Mouse (Mus musculus): ENCODE data around the gene Otulin. TPM values are rescaled to one million over a fixed set of nuclear protein-coding genes. Genes with fewer than 3 reads are reported as not detected.
A peak's percentile ranks its signal among the peaks of the same experiment; 100 is the strongest.

Otulin gene
- polyA plus RNA-seq, 1 experiment = 26.0 TPM

- Histone ChIP-seq H3K27me3 (ENCODE audit: control insufficient read depth, insufficient read depth, low read length) (no peaks in the 10 kb centered on the region), H3K4me1 (ENCODE audit: control insufficient read depth, insufficient read depth, low read length) (peaks cover 14% of the 10 kb centered on the region), H3K27ac (ENCODE audit: insufficient read depth, low read length) (peak overlapping the region; percentile 92; the same call in 1 of the 2 replicates), H3K4me3 (replicated peaks; ENCODE audit: insufficient read depth, low read depth, low read length) (no peak overlapping the region)
- TF ChIP-seq CTCF (IDR thresholded peaks at IDR 0.05; ENCODE audit: borderline replicate concordance, insufficient read depth, low read depth, low read length) = no peak
- no peak for TF ChIP-seq POLR2A (IDR thresholded peaks at IDR 0.05; ENCODE audit: borderline replicate concordance, insufficient read depth, low read length)
- DNase-seq = no peak
- 61% methylated on average over 4 of the region's 4 CpGs for WGBS
Measured at GRCm38 (mm10) chr15:27594973-27595372, 35.5 kb downstream of the Otulin start.

- Histone ChIP-seq H3K27me3 (ENCODE audit: control insufficient read depth, insufficient read depth, low read length) (no peaks in the 10 kb centered on the region), H3K4me3 (replicated peaks; ENCODE audit: insufficient read depth, low read depth, low read length) (no peak overlapping the region), H3K4me1 (ENCODE audit: control insufficient read depth, insufficient read depth, low read length) (peaks cover 17% of the 10 kb centered on the region), H3K27ac (ENCODE audit: insufficient read depth, low read length) (no peak overlapping the region)
- TF ChIP-seq CTCF (IDR thresholded peaks at IDR 0.05; ENCODE audit: borderline replicate concordance, insufficient read depth, low read depth, low read length) = peak; percentile 33; the same call in 1 of the 2 replicates
- no peak for TF ChIP-seq POLR2A (IDR thresholded peaks at IDR 0.05; ENCODE audit: borderline replicate concordance, insufficient read depth, low read length)
- WGBS = 62% methylated on average over 13 of the region's 13 CpGs
- peak; percentile 58 to 60 for DNase-seq
Measured at GRCm38 (mm10) chr15:27593717-27594116, 36.8 kb downstream of the Otulin start.

GRCm38 (mm10) chr15:27592620-27593320 lies 37.7 kb downstream of the Otulin start:
- 65% methylated on average over 19 of the region's 19 CpGs for WGBS
- peaks cover 27% of the 10 kb centered on the region for H3K4me1 ChIP-seq (ENCODE audit: control insufficient read depth, insufficient read depth, low read length)
- DNase-seq = no peak
- H3K4me3 ChIP-seq (replicated peaks; ENCODE audit: insufficient read depth, low read depth, low read length) = no peak overlapping the region
- H3K27me3 ChIP-seq (ENCODE audit: control insufficient read depth, insufficient read depth, low read length) = no peaks in the 10 kb centered on the region
- TF ChIP-seq CTCF (IDR thresholded peaks at IDR 0.05; ENCODE audit: borderline replicate concordance, insufficient read depth, low read depth, low read length) (no peak), POLR2A (IDR thresholded peaks at IDR 0.05; ENCODE audit: borderline replicate concordance, insufficient read depth, low read length) (no peak)
- H3K27ac ChIP-seq (ENCODE audit: insufficient read depth, low read length) = no peak overlapping the region

- WGBS = 94% methylated on average over 9 of the region's 9 CpGs
- no peak for DNase-seq
- Histone ChIP-seq H3K27ac (ENCODE audit: insufficient read depth, low read length) (no peak overlapping the region), H3K4me1 (ENCODE audit: control insufficient read depth, insufficient read depth, low read length) (peaks cover 20% of the 10 kb centered on the region), H3K27me3 (ENCODE audit: control insufficient read depth, insufficient read depth, low read length) (no peaks in the 10 kb centered on the region), H3K4me3 (replicated peaks; ENCODE audit: insufficient read depth, low read depth, low read length) (no peak overlapping the region)
- TF ChIP-seq POLR2A (IDR thresholded peaks at IDR 0.05; ENCODE audit: borderline replicate concordance, insufficient read depth, low read length) (no peak), CTCF (IDR thresholded peaks at IDR 0.05; ENCODE audit: borderline replicate concordance, insufficient read depth, low read depth, low read length) (no peak)
Measured at GRCm38 (mm10) chr15:27590812-27591211, 39.7 kb downstream of the Otulin start.

GRCm38 (mm10) chr15:27588087-27588826 lies 42.2 kb downstream of the Otulin start:
- H3K4me1 ChIP-seq (ENCODE audit: control insufficient read depth, insufficient read depth, low read length) = peaks cover 19% of the 10 kb centered on the region
- no peak overlapping the region for H3K4me3 ChIP-seq (replicated peaks; ENCODE audit: insufficient read depth, low read depth, low read length)
- TF ChIP-seq POLR2A (IDR thresholded peaks at IDR 0.05; ENCODE audit: borderline replicate concordance, insufficient read depth, low read length) = no peak
- 14% methylated on average over 14 of the region's 14 CpGs for WGBS
- peak overlapping the region; percentile 36; the same call in 1 of the 2 replicates for H3K27ac ChIP-seq (ENCODE audit: insufficient read depth, low read length)
- H3K27me3 ChIP-seq (ENCODE audit: control insufficient read depth, insufficient read depth, low read length) = no peaks in the 10 kb centered on the region
- DNase-seq = peak in 1 of 2 experiments; percentile 53

DNA sequence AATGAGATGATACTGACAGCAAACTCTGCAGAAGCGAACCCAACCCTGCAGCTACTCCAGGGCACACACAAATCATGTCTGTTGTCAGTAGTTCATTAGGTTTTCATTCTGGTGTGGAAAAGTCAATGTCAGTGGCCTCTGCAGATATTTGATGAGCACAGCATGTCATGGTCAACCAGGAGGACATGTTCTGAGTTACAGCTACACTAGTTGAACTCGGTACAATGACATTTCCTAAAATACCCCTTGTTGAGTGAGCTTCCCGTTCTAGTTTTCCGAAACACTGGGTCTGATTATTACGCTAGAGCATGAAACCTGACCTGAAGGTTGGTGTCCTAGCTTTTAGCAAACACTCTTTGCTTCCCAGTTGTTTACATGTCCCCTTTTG lies 44.4 kb downstream of the Otulin start:
- H3K27ac ChIP-seq (ENCODE audit: insufficient read depth, low read length) = no peak overlapping the region
- 88% methylated on average over 5 of the region's 5 CpGs for WGBS
- TF ChIP-seq POLR2A (IDR thresholded peaks at IDR 0.05; ENCODE audit: borderline replicate concordance, insufficient read depth, low read length) = no peak
- TF ChIP-seq CTCF (IDR thresholded peaks at IDR 0.05; ENCODE audit: borderline replicate concordance, insufficient read depth, low read depth, low read length) = no peak

GRCm38 (mm10) chr15:27585466-27586092 lies 44.9 kb downstream of the Otulin start:
- no peak for TF ChIP-seq CTCF (IDR thresholded peaks at IDR 0.05; ENCODE audit: borderline replicate concordance, insufficient read depth, low read depth, low read length)
- Histone ChIP-seq H3K27ac (ENCODE audit: insufficient read depth, low read length) (no peak overlapping the region), H3K4me3 (replicated peaks; ENCODE audit: insufficient read depth, low read depth, low read length) (no peak overlapping the region), H3K4me1 (ENCODE audit: control insufficient read depth, insufficient read depth, low read length) (peaks cover 30% of the 10 kb centered on the region), H3K27me3 (ENCODE audit: control insufficient read depth, insufficient read depth, low read length) (no peaks in the 10 kb centered on the region)
- WGBS = 41% methylated on average over 4 of the region's 4 CpGs
- DNase-seq = no peak

More for the DNA sequence above, 44.4 kb downstream of the Otulin start:
- no peak for DNase-seq
- H3K4me1 ChIP-seq (ENCODE audit: control insufficient read depth, insufficient read depth, low read length) = peaks cover 25% of the 10 kb centered on the region
- no peak overlapping the region for H3K4me3 ChIP-seq (replicated peaks; ENCODE audit: insufficient read depth, low read depth, low read length)
- no peaks in the 10 kb centered on the region for H3K27me3 ChIP-seq (ENCODE audit: control insufficient read depth, insufficient read depth, low read length)

Measured in cerebellum, adult 2 months (tissue).